Mouse (Mus musculus): ENCODE measurements around the gene Ndufs1. TPM values are rescaled to one million over a fixed set of nuclear protein-coding genes. Genes with fewer than 3 reads are reported as not detected.

Gene Ndufs1
- 265 TPM for polyA plus RNA-seq (2014; fragmentation: Illumina TruSeq; extraction: RNeasy Lipid Tissue Mini Kit (QIAGEN cat#74804); ENCODE audit: low replicate concordance)

GRCm38 (mm10) chr1:63176604-63177421 lies at the start of gene Ndufs1, which contains the start of gene Eef1b2:
TSS of gene Ndufs1 (minus strand) at chr1:63176833.
TSS of gene Eef1b2 (plus strand) at chr1:63176825.

GRCm38 (mm10) chr1:63214271-63214558 lies 37.6 kb upstream of the Ndufs1 start, which contains the start of gene Gpr1:
TSS of gene Gpr1 (minus strand) at chr1:63214543.

GRCm38 (mm10) chr1:63114136-63114781 lies 62.4 kb downstream of the Ndufs1 start, which contains the start of gene Ino80d:
TSS of gene Ino80d (minus strand) at chr1:63114667.

Other genes starting within 250 kb of the Ndufs1 start
- 19.3 TPM for gene Ino80d, start 62.2 kb downstream of the Ndufs1 start, polyA plus RNA-seq (2014; fragmentation: Illumina TruSeq; extraction: RNeasy Lipid Tissue Mini Kit (QIAGEN cat#74804); ENCODE audit: low replicate concordance)
- gene Eef1b2, start within 50 bp of the Ndufs1 start, polyA plus RNA-seq (2014; fragmentation: Illumina TruSeq; extraction: RNeasy Lipid Tissue Mini Kit (QIAGEN cat#74804); ENCODE audit: low replicate concordance) = 548 TPM
- 0.22 TPM for gene Gpr1, start 37.7 kb upstream of the Ndufs1 start, polyA plus RNA-seq (2014; fragmentation: Illumina TruSeq; extraction: RNeasy Lipid Tissue Mini Kit (QIAGEN cat#74804); ENCODE audit: low replicate concordance)
- gene Zdbf2, start 96.4 kb upstream of the Ndufs1 start, polyA plus RNA-seq (2014; fragmentation: Illumina TruSeq; extraction: RNeasy Lipid Tissue Mini Kit (QIAGEN cat#74804); ENCODE audit: low replicate concordance) = 0.15 TPM